Mouse (Mus musculus): Measurements from ENCODE around the gene Prr12.

DNA sequence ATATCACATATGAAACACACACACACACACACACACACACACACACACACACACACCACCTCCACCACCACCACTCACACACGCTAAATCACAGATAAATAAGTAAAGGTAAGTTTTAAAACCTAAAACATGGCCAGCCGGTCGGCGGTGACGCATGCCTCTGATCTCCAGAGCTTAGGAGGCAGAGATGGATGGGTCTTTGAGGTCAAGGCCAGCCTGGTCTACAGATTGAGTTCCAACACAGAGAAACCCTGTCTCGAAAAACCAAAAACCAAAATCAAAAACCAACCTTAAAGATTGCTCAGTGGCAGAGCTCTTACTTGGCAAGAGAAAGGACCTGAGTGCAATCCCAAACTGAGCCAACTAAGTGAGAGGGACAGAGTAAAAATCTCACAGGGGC is 47.4 kb upstream of the Prr12 start:
- TF ChIP-seq CTCF (IDR thresholded peaks at IDR 0.05; ENCODE audit: low read depth, low read length) (no peak), GATA1 (IDR thresholded peaks at IDR 0.05; ENCODE audit: borderline replicate concordance, low read length) (no peak), TAL1 (conservative IDR thresholded peaks at IDR 0.05; ENCODE audit: low read depth, low read length) (no peak)
